Mouse (Mus musculus) right cerebral cortex, postnatal 25 days (tissue): ENCODE measurements around the gene Rftn2.

Experiments used
- DNase-seq: peaks from one replicate; pipeline ENCODE4 v3.0.0; 2022

The Rftn2 gene

DNA sequence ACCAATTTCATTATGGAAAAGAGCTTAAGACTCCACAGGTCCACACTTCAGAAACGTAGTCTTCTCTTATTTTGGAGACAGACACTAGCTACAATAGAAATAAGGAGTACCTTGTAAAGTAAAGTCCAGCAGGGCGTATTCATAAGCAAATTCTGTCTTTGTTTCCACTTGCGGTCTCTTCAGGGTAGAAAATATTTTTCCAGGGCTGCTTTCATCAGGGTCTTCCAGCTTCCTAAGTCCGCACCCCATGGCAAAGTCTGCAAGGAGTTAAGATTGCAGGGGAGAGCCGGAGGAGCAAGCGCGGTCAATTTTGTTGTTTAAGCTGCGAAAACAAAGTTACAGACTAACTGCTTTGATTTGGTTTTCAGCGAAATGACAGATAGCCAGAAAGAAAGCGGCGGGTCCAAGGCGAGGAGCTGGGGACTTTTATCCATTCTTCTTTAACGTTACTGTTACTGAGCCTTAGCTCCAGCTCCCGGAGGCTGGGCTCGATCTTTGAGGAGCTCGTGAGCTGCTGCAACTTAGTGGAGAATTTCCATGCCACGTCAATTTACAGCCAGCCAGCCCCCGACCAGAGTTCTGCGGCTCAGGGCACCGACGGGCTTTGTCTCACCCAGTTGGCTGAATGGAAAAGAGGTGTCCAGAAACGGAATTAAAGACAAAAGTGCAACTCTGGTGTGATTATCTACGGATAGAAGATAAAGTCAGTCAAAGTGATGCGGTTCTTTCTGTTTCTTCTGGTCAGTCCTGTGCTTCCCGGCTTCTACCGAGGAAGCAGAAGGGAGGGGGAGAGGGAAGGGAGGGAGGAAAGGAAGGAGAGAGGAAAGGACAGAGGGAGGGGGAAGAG is at the start of gene Rftn2:
Gene Rftn2, minus strand, starts transcription at position 772 of the 847 bp plus-strand sequence.
- DNase-seq = no peak

DNA sequence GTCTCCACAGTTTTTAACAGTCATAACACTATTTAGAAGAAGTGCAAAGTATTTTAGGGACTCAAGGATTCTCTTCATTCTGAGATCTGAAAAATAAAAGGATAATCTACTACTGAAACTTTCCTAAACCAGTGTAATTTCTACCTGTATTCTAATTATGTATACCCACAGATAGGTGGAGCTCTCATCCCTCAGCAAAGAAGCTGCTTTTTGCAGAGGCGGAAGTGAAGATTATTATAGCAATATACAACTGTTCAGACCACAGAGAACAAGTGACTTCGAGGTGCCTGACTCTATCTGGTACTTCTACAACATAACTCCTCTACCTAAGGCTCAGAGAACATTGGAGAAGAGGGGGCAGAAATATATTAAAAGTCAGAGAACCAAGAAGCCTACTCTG is 38.9 kb upstream of the Rftn2 start:
- DNase-seq = no peak

DNA sequence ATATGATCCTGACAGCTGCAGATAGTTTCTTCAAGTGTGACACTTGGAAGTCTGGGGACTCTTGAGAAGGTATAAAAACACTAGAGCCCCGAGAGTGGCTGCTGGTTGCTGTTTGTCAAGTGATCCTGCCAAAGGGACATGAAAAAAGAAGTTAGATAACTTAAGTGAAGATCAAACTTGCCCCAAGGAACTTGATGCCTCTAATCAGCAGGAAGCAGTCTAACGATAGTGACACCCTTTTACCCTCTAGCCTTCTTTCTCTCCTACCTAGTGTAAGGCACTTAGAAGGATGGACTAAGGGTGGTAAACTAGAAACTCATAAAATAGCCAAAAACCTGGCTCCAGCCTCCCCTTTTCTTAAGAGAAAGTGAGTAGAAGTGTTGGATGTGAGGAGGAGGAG is 37.8 kb upstream of the Rftn2 start:
- DNase-seq = no peak

DNA sequence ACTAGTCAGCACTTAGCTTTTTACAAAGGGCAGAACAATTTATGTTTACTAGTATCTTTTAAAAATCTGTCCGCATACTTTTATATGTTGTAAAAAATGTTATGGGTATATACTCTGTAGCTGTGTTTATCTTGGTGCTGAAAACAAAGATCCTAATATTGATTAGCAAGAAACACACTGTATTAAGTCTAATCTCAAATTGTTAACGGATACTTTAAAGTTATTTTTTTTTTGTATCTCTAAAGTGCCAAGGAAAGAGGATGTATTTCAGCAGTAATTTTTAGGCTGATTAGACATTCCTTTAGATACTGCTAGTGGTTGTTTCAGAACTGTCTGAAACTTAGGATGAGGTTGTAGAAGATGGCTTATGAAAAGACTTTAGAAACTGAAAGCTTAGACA is 19.8 kb upstream of the Rftn2 start:
- no peak for DNase-seq

DNA sequence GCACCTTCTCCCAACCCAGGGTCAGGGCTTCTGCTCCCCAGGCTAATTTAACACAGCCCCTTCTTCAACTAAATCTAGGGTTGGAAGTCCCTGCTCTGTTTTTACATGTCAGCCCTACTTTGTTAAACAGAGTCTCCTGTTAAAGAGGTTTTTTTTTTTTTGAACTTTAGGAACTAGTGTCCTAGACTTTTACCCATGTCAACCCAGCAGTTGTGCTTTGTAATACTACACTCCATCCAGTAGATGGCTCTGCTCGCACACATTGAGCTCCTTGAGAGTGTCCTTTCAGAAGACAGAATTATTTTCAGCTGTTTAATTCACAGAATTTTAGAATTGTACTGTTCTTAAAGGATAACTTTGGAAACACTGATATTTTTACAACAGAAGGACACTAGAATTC is 12.7 kb upstream of the Rftn2 start:
- DNase-seq = no peak

DNA sequence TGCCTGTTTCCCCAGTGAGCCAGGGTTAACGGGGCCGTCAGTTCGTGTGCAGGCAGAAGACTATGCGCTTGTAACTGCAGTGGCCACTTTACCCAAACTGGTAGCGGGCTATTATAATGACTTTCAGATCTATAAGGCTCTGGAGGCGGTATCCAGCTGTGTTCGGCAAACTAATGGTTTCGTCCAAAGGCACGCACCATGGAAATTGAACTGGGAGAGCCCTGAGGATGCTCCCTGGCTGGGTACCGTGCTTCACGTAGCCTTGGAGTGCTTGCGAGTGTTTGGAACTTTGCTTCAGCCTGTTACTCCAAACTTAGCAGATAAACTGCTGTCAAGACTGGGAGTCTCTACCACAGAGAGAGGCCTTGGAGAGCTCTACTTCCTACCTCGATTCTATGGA is 11.9 kb upstream of the Rftn2 start:
- DNase-seq = no peak

DNA sequence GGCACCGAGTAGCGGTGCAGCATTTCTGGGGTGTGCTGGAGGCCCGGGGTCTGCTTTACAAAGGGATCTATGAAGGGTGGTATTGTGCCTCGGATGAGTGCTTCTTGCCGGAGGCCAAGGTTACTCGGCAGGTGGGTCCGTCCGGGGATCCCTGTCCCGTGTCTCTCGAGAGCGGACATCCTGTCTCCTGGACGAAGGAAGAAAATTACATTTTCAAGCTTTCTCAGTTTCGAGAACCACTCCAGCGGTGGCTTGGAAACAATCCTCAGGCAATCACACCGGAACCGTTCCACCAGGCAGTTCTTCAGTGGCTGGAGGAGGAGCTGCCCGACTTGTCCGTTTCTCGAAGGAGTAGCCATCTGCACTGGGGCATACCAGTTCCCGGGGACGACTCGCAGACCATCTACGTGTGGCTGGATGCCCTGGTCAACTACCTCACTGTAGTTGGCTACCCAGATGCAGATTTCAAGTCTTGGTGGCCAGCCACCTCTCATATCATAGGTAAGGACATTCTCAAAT is 11.1 kb upstream of the Rftn2 start:
- DNase-seq = no peak

DNA sequence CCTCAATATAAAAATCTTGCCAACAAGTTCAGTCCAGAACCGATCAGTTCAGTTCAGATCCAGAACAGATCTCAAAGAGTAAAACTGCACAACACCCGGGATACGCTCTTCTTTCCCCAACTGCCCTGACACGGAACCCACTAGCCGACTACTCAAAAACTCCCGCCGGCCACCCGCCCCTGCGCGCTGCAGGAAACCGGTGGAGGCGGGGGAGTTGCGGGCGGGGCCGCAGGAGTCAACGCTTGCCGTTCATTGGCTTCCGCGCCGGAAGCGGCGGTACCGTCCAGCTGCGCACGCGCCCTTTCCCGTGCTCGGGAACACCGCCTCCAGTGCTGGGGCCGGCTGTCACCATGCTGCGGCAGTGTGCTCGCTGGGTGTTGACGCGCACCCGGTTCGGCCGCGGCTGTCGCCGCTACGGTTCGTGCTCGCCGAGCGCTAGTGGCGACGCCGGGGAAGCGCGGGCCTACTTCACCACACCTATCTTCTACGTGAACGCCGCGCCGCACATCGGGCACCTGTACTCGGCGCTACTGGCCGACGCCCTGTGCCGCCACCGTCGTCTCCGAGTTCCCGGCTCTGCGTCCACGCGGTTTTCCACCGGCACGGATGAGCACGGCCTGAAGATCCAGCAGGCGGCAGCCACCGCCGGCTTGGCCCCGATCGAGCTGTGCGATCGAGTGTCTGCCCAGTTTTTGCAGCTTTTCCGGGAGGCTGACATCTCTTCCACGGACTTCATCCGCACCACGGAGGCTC is 10.5 kb upstream of the Rftn2 start, which contains the start of gene Mars2:
Gene Mars2, plus strand, starts transcription at position 288 of the 753 bp plus-strand sequence.
- DNase-seq = peak; percentile 96

DNA sequence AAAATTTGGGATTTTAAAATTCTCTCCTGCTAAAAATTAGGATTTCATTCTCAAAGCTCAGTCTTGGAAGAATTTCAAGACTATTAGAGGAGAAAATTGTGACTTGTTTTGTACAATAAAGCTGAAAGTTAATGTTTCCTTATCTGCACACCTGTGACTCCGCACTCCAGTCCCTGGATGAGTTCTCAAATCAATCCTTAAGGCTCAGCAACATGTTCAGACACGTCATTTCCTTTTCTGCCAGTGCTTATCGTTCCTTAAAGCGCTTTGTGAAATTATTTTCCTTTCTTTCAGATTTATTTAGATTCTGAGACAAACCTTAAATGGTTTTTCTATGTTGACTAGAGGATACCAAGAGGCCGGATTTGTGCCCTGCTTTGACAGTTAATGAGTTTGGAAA is 9.9 kb upstream of the Rftn2 start:
- DNase-seq = no peak

DNA sequence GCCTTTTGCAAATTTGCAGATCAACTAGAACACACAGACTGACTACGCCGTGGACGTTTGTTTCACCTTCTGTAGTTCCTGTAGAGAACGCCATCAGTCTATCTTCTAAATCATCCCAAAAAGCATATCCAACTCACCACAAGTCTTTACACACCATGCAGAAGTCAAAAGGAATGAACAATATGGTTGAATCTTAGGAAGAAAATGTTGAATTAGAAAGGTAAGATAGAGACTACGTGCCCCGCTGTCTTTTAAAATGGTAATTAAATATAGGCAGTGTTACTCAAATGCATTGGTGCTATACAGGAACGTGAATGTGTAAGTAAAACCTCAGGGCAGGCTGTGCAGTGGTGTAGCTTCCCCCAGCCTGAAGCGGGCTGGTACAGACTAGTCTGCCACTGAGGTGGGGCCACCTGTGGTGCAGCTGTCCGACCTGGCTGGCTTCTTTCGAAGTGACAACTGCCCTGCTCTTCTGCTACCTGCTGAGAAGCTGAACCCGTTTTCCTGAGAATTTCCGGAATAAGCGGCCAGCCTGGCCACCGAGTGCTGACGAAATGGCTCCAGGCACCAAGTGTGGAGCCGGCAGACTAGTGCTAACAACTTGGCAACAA is 8.4 kb upstream of the Rftn2 start:
- no peak for DNase-seq

DNA sequence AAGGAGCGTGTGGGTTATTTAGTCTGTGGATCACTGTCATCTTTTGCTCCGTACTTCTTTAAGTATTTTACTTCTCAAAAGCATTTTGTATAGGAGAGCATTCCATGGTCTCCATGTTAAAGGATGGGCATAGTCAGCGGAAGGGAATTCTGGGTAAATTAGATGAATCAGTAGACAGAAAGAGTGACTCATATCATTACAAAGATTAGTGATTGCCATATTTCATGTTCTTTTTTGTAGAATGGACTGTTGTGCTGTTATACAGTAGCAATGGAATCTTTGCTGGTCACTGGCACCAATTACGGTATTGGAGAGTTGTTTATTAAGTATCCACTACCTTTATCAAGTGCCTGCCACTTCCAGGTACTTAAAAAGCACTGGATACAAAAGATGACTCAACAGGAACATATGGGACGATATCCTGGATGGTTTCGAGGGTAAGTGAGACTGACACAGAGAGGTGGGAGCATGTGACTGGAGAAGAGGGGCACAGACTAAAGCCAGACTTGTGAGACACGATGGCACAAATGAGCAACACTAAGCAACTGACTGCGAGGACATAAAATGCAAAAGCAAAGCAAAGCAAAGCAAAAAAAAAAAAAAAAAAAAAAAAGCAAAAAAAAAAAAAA is 1.8 kb upstream of the Rftn2 start:
- no peak for DNase-seq

DNA sequence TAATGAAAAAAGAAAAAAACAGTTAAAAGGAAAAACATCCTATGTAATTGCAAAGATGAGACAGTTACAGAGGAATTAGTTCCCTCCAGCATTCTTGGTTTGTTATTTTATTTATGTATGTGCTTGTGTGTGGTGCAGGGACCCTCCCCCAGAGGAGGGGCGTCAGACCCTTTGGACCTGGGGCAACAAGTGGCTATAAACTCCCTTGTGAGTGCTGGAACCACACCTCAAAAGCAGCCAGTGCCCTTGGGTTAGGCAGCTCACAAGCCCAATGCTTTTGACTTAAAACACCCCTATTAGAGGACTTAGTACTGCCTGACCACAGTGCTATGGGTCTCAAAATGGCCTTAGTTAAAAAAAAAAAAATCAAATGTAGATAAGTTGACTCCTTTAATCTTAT is 794 bp upstream of the Rftn2 start:
- no peak for DNase-seq

DNA sequence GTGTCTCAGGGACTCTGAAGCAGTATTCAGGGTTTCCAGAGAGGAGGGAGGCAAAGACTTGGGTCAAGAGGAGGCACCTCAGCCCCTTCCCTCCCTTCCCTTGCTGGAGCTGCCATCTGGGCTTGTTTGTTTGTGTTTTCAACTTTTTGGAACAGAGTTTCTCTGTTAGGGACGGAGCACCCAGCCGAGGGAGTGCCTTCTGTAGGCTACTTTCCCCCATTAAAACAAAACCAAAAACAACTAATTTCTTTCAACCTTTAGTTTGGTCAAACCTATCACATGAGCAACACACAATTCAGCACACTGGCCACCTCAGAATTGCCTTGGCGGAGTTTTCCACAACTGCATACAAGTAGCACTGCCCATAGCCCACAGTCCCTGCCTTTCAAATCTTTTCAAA is 1.2 kb downstream of the Rftn2 start:
- no peak for DNase-seq

DNA sequence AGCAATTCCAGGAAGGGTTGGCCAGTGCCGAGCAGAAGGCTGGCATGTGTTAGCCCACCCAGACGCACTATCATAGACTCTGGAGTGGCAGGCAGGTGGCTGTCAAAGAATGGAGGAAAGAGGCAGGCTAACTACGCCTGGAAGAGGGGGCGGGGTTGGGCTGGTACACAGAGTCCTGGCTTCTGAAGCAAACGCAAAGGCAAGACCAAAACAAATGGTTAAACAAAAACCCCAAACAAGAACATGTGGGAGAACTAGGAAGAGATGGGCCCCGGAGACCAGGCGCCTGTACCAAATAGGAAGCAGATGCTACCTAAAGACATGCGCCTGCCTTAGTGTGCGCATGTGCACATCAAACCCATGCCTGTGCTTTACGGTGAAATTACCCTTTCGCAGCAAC is 2.5 kb downstream of the Rftn2 start:
- no peak for DNase-seq

DNA sequence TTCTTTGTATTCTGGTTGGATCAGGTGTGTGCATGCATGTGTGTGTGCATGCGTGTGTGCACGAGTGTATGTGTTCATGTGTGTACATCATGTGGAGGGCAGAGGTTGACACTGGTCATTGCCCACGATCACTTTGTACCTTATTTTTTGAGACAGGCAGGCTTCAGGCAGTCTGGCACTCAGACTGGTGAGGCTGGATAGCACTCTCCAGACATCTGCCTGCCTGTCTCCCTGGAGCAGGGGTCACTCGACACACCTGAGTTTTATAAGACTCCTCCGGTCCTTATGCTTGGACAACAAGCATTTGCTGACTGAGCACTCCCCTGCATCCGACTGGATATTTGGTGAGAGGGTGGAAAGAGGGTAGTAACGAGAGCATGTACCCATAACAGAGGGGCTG is 3.6 kb downstream of the Rftn2 start:
- no peak for DNase-seq

DNA sequence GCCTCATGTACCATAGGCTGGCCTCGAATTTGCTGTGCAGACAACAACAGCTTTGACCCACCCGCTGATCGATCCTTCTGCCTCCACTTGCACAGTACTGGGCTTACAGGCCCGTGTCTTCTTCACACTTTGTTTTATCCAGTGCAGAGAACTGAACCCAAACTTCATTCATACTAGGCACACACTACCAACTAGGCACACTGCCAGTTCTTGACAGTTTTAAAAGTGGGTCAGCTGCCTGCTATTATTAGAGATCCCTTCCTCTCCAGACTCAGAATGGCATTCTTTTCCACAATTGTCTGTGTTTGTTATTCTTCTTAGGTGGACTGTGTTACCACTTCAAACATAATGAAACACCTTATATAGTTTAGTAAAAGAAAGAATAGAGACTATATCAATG is 5.2 kb downstream of the Rftn2 start:
- no peak for DNase-seq

DNA sequence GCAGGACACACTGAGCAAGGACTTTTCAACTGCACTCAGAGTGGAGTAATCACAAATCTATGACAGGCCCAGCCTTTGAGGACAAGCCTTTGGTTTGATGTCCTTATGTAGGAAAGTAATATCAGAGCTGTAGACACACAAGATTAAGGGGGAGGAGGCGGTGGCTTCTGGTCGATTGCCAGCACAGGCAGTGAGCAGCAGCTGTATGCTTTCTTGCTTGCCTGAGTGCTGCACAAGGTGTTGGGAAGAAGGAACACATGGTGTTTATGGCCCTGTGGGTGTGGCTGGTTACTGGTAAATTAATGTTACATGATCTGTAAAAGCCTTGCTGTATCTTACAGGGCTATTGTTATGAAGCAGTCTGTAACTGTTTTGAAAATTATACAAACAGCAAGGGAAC is 9.4 kb downstream of the Rftn2 start:
- no peak for DNase-seq

DNA sequence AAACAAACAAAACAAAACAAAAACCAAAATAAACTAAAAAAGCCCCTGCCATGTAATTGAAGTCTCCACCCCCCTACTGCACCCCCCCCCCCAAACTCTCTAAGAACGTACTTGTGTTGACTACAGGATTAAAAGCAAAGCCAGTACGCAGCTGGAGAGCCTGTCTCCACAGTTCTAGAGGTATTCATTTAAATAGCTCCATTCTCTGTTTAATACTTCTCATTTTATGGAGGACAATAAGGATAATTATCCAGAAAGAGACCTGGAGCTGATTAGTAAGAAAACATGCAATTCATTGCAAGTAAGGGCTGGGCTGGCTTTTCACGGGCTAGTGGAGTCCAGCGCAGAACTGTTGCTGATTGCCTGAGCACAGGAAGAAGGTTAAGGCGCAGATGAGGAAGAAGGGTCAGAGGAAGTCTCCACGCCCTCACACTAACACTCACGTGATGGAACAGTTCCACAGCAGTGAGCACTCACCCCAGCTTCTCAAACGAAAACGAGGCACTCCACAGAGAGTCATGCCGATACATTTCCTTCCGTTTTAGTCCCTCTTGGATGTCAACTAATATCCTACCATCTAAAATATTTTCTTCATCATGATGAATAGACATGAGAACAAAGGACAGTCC is 11.3 kb downstream of the Rftn2 start:
- no peak for DNase-seq

DNA sequence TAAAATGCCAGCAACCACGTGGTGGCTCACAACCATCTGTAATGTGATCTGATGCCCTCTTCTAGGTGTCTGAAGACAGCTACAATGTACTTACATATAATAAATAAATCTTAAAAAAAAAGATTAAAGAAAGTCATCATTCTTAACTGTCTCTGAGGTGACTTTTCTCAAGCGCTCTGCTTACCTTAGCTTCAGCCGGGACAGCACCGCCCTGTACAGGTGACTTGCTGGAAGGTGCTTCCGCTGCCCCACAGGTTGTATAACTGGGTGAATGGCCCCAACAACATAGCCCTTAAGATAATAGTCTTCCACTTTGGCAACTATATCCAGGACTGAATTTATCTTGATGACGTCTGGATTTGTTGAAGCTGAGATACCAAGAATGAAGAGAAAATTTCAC is 12.6 kb downstream of the Rftn2 start:
- DNase-seq = no peak

DNA sequence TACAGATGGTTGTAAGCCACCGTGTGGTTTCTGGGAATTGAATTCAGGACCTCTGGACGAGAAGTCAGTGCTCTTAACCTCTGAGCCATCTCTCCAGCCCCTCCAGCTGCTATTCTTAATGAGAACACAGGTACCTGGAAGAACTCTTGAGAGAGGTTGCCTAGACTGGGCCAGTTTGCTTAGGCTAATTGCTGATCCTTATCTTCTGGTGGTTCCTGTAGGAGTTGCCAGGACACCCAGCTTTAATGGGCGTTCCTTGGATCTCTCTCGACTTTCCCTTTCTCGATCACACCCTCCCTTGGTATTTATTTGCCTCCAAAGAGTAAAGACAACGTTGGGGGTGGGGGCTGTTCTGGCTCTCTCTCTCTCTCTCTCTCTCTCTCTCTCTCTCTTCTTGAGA is 13.1 kb downstream of the Rftn2 start:
- no peak for DNase-seq

DNA sequence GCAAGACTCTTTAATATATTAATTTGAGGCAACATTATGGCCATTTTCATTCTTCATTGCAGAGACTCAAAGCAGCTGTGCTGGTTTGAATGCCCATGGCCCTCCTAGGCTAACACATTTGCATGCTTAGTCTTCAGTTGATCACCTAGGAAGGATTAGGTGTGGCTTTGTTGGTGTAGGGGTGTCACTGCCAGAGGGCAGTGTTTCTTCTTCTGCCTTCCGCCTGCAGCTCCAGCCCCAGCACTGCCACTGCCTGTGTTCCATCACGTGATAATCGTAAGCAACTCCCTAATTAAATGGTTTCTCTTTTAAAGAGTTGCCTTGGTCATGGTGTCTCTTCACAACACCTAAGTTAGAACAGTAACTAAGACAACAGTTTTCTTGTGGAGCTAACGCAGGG is 13.8 kb downstream of the Rftn2 start:
- no peak for DNase-seq

DNA sequence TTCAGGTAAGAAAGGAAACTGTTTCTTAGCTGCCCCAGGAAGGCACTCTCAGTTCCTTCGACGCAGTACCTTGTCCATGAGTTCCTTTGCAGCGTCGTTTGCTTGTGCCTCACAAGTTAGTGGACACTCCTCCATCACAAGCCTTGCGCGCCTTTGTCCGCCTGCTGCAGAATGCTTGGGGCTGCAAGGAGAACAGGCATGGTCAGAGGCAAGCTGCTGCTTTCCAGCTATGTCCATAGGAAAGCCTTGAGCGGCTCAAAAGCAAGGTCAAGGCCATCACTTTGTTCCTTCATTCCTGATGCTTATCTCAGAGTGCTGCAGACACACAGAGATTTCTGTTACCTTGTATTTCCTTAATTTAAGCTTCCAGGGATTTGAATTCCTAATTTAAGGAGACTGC is 15.5 kb downstream of the Rftn2 start:
- DNase-seq = no peak
